Mouse (Mus musculus) NIH3T3 (cell line): ENCODE measurements around the gene Slitrk6.

Experiments used
- DNase-seq: peaks from one replicate; pipeline ENCODE4 v3.0.0-alpha.2; 2012; ENCODE audit warnings: low read depth

The Slitrk6 gene

GRCm38 (mm10) chr14:110754484-110755307 is at the start of gene Slitrk6:
TSS of gene Slitrk6 (minus strand) at chr14:110755149.
- DNase-seq, result no peak

GRCm38 (mm10) chr14:110777546-110777945 is 22.6 kb upstream of the Slitrk6 start:
- DNase-seq, result peak; percentile 21

- no peak for DNase-seq
These were observed 15.7 kb upstream of the Slitrk6 start for GRCm38 (mm10) chr14:110770694-110771093.

- peak; percentile 20 for DNase-seq
These were observed 7.8 kb upstream of the Slitrk6 start for GRCm38 (mm10) chr14:110762588-110763220.

GRCm38 (mm10) chr14:110760909-110761308 is 6.0 kb upstream of the Slitrk6 start:
- no peak for DNase-seq

- no peak for DNase-seq
These were observed 330 bp upstream of the Slitrk6 start for GRCm38 (mm10) chr14:110755308-110755650.

GRCm38 (mm10) chr14:110739861-110740260 is 15.1 kb downstream of the Slitrk6 start:
- DNase-seq, result no peak

- DNase-seq, result no peak
These were observed 15.6 kb downstream of the Slitrk6 start for GRCm38 (mm10) chr14:110739368-110739767.

- DNase-seq, result no peak
These were observed 26.5 kb downstream of the Slitrk6 start for GRCm38 (mm10) chr14:110728344-110728910.

GRCm38 (mm10) chr14:110724026-110724576 is 30.8 kb downstream of the Slitrk6 start:
- no peak for DNase-seq
